Mouse (Mus musculus) cerebellum, adult 2 months (tissue): ENCODE measurements around the gene Cacna1g. TPM values are rescaled to one million over a fixed set of nuclear protein-coding genes. Genes with fewer than 3 reads are reported as not detected.
A peak's percentile ranks its signal among the peaks of the same experiment; 100 is the strongest.

Experiments used
- DNase-seq, 2 experiments: peaks; one replicate each; pipeline ENCODE4 v3.0.0; 2021
- H3K27ac ChIP-seq: fragments of 200-500 bp; 2 replicates; pipeline ENCODE4 v1.5.1; 2012; ENCODE audit warnings: low read length, control low read depth, inconsistent platforms; ENCODE audit not compliant: insufficient read depth
- H3K27me3 ChIP-seq: fragments of 200-500 bp; 2 replicates; pipeline ENCODE4 v1.6.1; 2012; ENCODE audit warnings: inconsistent platforms, mild to moderate bottlenecking, low read length, moderate library complexity; ENCODE audit not compliant: control insufficient read depth, insufficient read depth
- H3K4me1 ChIP-seq: fragments of 200-500 bp; 2 replicates; pipeline ENCODE4 v1.6.1; 2011; ENCODE audit warnings: low read length; ENCODE audit not compliant: control insufficient read depth, insufficient read depth
- H3K4me3 ChIP-seq: fragments of 200-500 bp; replicated peaks from 2 replicates; pipeline ENCODE3; 2011; ENCODE audit warnings: mild to moderate bottlenecking, low read depth, low read length, control low read depth; ENCODE audit not compliant: insufficient read depth
- CTCF ChIP-seq: fragments of 200-500 bp; IDR thresholded peaks from 2 replicates; pipeline ENCODE4 v1.5.1; 2011; ENCODE audit warnings: low read depth, mild to moderate bottlenecking, control low read depth, low read length, moderate library complexity, borderline replicate concordance; ENCODE audit not compliant: insufficient read depth
- POLR2A ChIP-seq: fragments of 200-500 bp; IDR thresholded peaks from 2 replicates; pipeline ENCODE4 v1.6.1; 2011; ENCODE audit warnings: low read length, control low read depth, borderline replicate concordance; ENCODE audit not compliant: insufficient read depth
- WGBS: fragments of 180-500 bp; shearing (Covaris S2); methylation state at CpG from one replicate; pipeline ENCODE4 v1.1.7; 2018; 5-methylcytosine and 5-hydroxymethylcytosine counted together
- polyA plus RNA-seq: library from polyadenylated mRNA; depleted of rRNA; stranded (reverse); fragments of >200 nt; gene quantifications from 2 replicates; pipeline ENCODE4 v1.2.3, GENCODE M21; 2012; rRNA removed

The Cacna1g gene
- polyA plus RNA-seq, 1 experiment = 199 TPM

GRCm38 (mm10) chr11:94370809-94371208 lies 103.2 kb downstream of the Cacna1g start:
- DNase-seq = no peak
- H3K27ac ChIP-seq = no peak overlapping the region
- 57% methylated on average over 5 of the region's 5 CpGs for WGBS
- H3K4me3 ChIP-seq = no peak overlapping the region
- H3K4me1 ChIP-seq = peaks cover 15% of the 10 kb centered on the region; the same call in 1 of the 2 replicates
- H3K27me3 ChIP-seq = no peaks in the 10 kb centered on the region
- no peak for TF ChIP-seq POLR2A
- TF ChIP-seq CTCF = no peak

- no peak for TF ChIP-seq POLR2A
- no peak for TF ChIP-seq CTCF
- DNase-seq = no peak
- peaks cover 15% of the 10 kb centered on the region; the same call in 1 of the 2 replicates for H3K4me1 ChIP-seq
- no peaks in the 10 kb centered on the region for H3K27me3 ChIP-seq
- H3K27ac ChIP-seq = no peak overlapping the region
- 91% methylated on average over 6 of the region's 6 CpGs for WGBS
- H3K4me3 ChIP-seq = no peak overlapping the region
Measured at GRCm38 (mm10) chr11:94369981-94370380, 104.0 kb downstream of the Cacna1g start.

- Histone ChIP-seq H3K4me1 (peaks cover 23% of the 10 kb centered on the region), H3K4me3 (no peak overlapping the region), H3K27me3 (no peaks in the 10 kb centered on the region), H3K27ac (no peak overlapping the region)
- no peak for DNase-seq
- no peak for TF ChIP-seq POLR2A
- no peak for TF ChIP-seq CTCF
- WGBS = 77% methylated on average over 3 of the region's 3 CpGs
Measured at GRCm38 (mm10) chr11:94365340-94365739, 108.7 kb downstream of the Cacna1g start.

- Histone ChIP-seq H3K27ac (no peak overlapping the region), H3K27me3 (no peaks in the 10 kb centered on the region), H3K4me1 (peaks cover 27% of the 10 kb centered on the region), H3K4me3 (no peak overlapping the region)
- no peak for DNase-seq
- 71% methylated on average over 7 of the region's 7 CpGs for WGBS
- TF ChIP-seq CTCF = no peak
- no peak for TF ChIP-seq POLR2A
Measured at GRCm38 (mm10) chr11:94363690-94364089, 110.3 kb downstream of the Cacna1g start.

- TF ChIP-seq POLR2A = no peak
- no peak for TF ChIP-seq CTCF
- DNase-seq = no peak
- Histone ChIP-seq H3K4me3 (no peak overlapping the region), H3K27me3 (no peaks in the 10 kb centered on the region), H3K4me1 (peaks cover 27% of the 10 kb centered on the region), H3K27ac (0 out of 2 replicates have a peak overlapping the region, but pooled peaks have one; percentile 55)
- WGBS = 54% methylated on average over 5 of the region's 5 CpGs
Measured at GRCm38 (mm10) chr11:94362101-94362500, 111.9 kb downstream of the Cacna1g start.

GRCm38 (mm10) chr11:94361166-94361870 lies 112.7 kb downstream of the Cacna1g start:
- WGBS = 16% methylated on average over 14 of the region's 14 CpGs
- TF ChIP-seq CTCF (no peak), POLR2A (no peak)
- peaks cover 27% of the 10 kb centered on the region for H3K4me1 ChIP-seq

GRCm38 (mm10) chr11:94359168-94359567 lies 114.8 kb downstream of the Cacna1g start:
- WGBS = 55% methylated on average over 12 of the region's 12 CpGs
- DNase-seq = no peak
- Histone ChIP-seq H3K27ac (no peak overlapping the region), H3K4me3 (no peak overlapping the region), H3K4me1 (peaks cover 27% of the 10 kb centered on the region), H3K27me3 (no peaks in the 10 kb centered on the region)
- TF ChIP-seq CTCF = no peak
- no peak for TF ChIP-seq POLR2A

More at GRCm38 (mm10) chr11:94361166-94361870, 112.7 kb downstream of the Cacna1g start:
- Histone ChIP-seq H3K27ac (peak overlapping the region; percentile 55), H3K4me3 (no peak overlapping the region), H3K27me3 (no peaks in the 10 kb centered on the region)
- peak; percentile 75 to 89 for DNase-seq

Other genes starting within 250 kb of the Cacna1g start
- 0.75 and 1.8 TPM in 2 replicates for gene Wfikkn2, start 228.2 kb downstream of the Cacna1g start, polyA plus RNA-seq
- not detected in 2 replicates for gene Gm21885, start 192.3 kb downstream of the Cacna1g start, polyA plus RNA-seq
- 154 and 156 TPM in 2 replicates for gene Luc7l3, start 152.2 kb downstream of the Cacna1g start, polyA plus RNA-seq
- gene Ankrd40, start 146.2 kb downstream of the Cacna1g start, polyA plus RNA-seq = 226 and 243 TPM in 2 replicates
- gene Abcc3, start 81.2 kb downstream of the Cacna1g start, polyA plus RNA-seq = 0.64 and 0.71 TPM in 2 replicates
- gene Spata20, start 12.0 kb upstream of the Cacna1g start, polyA plus RNA-seq = 1.5 and 1.9 TPM in 2 replicates
- 31.1 and 35.9 TPM in 2 replicates for gene Epn3, start 25.8 kb upstream of the Cacna1g start, polyA plus RNA-seq
- 3.6 and 4.9 TPM in 2 replicates for gene Mycbpap, start 47.5 kb upstream of the Cacna1g start, polyA plus RNA-seq
- 19.7 and 20.8 TPM in 2 replicates for gene Rsad1, start 75.1 kb upstream of the Cacna1g start, polyA plus RNA-seq
- gene Chad, start 90.8 kb upstream of the Cacna1g start, polyA plus RNA-seq = 0.82 and 1.1 TPM in 2 replicates
- 13.1 and 15.2 TPM in 2 replicates for gene Acsf2, start 127.7 kb upstream of the Cacna1g start, polyA plus RNA-seq
- 71.9 and 72.1 TPM in 2 replicates for gene Lrrc59, start 155.6 kb upstream of the Cacna1g start, polyA plus RNA-seq
- 129 and 136 TPM in 2 replicates for gene Mrpl27, start 179.6 kb upstream of the Cacna1g start, polyA plus RNA-seq
- gene Eme1, start 179.8 kb upstream of the Cacna1g start, polyA plus RNA-seq = 0.21 and 0.30 TPM in 2 replicates
- 30.5 and 30.7 TPM in 2 replicates for gene Xylt2, start 203.3 kb upstream of the Cacna1g start, polyA plus RNA-seq
- not detected in 2 replicates for gene Gm11541, start 230.3 kb upstream of the Cacna1g start, polyA plus RNA-seq